Mouse (Mus musculus) c-Kit-positive CD71-negative TER-119-negative erythroid progenitor cells, embryonic 14.5 days (primary cell): ENCODE data around the gene Clec16a.

Experiments used
- DNase-seq: peaks from one replicate; pipeline ENCODE4 v3.0.0-alpha.2; 2013; ENCODE audit warnings: low read depth

Clec16a gene

DNA sequence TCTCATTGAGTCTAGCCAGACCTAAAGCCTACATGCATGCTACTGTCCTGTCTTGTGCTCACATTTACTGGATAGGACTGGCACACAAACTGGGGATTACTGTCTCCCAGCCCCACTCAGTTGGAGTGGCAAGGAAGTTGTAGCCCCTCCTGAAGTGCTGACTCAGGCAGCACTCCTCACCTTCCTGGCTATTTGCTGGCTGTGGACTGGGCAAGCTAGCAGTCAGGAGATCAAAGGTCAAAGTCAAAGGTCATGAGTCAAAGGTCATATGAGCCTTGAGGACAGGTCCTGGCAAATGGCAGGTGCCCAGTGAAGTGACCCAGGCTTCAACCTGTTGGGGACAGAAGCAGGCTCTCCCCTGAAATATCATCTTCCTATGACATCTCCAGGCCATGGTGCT, 99.1 kb downstream of the Clec16a start:
- DNase-seq = no peak

DNA sequence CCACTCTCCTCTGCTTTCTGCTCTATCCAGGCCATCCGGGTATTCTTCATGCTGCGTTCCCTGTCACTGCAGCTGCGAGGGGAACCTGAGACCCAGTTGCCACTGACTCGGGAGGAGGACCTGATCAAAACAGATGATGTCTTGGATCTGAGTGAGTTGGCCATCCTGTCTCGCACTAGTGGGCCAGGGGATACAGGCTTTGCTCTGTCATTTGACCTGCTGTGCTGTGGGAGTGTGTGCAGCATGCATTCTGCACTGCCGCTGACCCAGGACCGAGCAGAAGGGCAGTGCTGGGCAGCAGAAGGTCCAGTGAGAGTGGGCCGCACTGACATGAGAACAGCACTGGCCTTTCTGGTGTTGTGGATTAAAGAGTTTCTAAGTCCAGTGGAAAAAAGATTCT, 99.6 kb downstream of the Clec16a start:
- no peak for DNase-seq

DNA sequence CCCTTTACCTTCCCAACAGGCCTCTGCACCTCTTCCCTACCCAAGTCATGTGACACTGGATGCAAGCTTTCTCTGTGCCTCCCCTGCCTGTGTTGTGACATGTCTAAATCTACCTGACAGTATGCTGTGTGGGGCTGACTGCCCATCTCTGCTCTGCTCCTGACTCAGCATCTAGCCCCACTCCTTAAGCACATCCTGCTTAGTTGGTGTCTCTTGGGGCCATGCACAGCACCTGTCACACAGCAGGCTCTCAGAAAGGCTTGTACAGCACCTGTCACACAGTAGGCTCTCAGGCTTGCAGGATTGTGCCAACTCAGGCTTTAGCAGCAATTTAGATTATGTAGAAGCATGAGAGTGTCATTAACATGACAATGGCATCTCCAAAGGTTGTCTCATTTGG, 106.7 kb downstream of the Clec16a start:
- no peak for DNase-seq

- no peak for DNase-seq
Measured at GRCm38 (mm10) chr16:10652935-10653334, 107.8 kb downstream of the Clec16a start.

DNA sequence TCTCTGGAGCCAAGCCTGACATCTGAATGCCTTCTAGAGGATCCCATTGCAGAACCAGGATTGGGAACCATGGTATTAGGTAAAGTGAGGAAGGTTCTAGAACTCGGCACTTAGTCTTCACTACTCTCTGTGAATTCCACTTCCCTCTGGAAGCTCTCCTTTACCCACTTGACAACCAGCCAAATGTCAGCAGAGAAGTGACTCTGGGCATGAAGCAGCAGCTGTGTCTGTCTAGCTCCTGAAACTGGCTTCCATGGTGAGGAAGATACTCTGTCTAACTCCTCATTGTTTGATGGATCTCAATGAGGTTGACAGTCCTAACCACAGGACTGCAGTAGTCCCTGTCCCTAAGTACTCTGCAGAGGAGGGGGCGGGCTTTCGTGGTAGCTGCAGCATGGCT, 110.1 kb downstream of the Clec16a start:
- no peak for DNase-seq

GRCm38 (mm10) chr16:10655926-10656325, 110.8 kb downstream of the Clec16a start:
- no peak for DNase-seq

DNA sequence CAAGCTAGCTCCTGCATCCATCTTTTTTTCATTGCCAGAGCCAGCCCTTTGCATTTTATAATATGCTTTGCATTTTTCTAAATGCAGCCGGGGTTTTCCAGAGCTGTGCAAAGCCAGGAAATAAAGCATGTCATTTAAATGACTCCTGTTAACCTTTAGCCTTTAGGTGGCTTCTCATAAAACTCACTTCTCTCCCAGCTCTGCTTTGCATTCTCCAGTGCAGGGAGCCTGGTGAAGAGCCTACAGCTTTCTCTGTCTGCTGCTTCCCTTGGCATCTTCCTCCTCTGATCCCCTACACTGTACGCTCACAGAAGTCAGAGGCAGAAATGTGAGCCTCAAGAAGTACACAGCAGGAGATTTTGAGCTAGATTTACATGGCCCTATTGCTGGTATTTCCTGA, 111.3 kb downstream of the Clec16a start:
- DNase-seq = no peak

DNA sequence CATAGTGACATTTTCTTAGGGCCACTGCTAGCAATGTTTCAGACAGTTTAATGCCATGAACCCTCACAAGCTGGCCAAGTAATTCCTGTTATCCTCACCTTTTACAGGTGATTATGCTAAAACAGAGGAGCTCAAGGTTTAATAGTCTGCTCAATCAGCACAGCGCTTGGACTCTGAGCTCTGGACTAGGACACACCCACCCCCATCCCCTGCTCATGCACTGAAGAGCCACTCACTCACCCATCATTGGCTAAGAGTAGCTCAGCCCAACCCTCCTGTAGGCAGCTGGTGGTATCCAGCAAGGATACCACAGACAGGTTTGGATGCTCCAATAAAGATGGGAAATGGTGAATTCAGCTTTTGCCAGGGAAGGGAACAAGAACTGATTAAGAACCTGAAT, 111.8 kb downstream of the Clec16a start:
- no peak for DNase-seq

GRCm38 (mm10) chr16:10659211-10659610, 114.1 kb downstream of the Clec16a start:
- DNase-seq = no peak

DNA sequence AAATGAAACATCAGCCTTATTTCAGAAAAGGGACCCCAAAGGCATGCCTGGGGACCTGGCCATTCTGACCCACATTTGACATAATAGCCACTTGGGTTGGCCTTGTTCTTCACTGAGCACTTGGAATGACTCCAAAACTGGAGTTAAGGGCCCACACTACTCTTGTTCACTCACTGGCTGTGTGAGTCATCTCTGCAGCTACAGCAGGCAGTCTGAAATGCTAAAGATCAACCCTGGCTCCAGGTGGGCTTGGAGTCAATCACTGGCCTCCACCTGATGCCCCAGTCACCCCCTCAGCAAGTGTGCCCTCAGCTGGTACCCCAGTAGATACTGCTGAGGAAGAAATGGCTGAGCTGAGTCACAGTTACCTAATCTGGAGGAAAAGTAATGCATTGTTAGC, 115.4 kb downstream of the Clec16a start:
- no peak for DNase-seq

- DNase-seq = no peak
Measured at GRCm38 (mm10) chr16:10661385-10661784, 116.2 kb downstream of the Clec16a start.

- no peak for DNase-seq
Measured at GRCm38 (mm10) chr16:10663890-10664731, 119.0 kb downstream of the Clec16a start.

- DNase-seq = peak; percentile 43
Measured at GRCm38 (mm10) chr16:10664921-10665894, 120.1 kb downstream of the Clec16a start.

GRCm38 (mm10) chr16:10666766-10667165, 121.6 kb downstream of the Clec16a start:
- no peak for DNase-seq

- DNase-seq = no peak
Measured at GRCm38 (mm10) chr16:10668453-10668852, 123.3 kb downstream of the Clec16a start.

- DNase-seq = no peak
Measured at GRCm38 (mm10) chr16:10668991-10669703, 124.0 kb downstream of the Clec16a start.

DNA sequence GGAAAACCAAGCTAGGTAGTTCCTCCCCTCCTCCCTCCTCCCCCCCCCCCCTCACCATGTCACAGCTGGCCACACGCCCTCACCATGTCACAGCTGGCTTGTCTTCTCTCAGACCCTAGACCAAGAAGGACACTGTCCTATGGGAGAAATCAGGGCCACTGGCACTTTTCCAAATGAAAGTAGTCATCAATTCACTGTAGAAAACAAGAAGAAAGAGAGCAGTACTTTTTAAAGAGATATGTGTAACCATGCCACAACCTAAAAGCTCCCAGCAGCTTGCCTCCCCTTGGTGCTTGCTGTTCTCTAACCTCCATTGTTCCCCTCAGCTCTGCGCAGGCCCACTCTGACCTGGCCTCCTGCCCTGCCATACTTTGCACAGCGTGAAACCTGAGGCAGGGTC, 124.8 kb downstream of the Clec16a start:
- DNase-seq = no peak

DNA sequence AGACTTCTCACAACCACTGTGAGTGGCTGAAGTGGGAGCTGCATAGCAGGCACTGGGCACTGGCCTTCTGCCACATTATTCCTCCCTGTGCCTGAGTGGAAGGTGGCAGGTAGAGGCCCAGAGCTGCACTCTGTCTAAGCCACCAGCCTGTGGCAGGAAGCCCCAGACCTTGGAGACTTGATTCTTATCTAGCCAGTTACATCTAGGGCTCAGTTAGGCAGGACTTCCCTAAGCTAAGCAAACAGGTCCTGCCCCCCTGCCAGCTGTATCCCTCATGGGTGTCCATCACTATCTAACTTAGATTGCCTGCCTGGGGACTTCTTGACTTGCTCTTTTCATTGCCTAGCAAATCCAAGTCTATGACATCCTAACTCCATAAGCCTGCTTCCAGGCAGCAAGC, 127.4 kb downstream of the Clec16a start:
- no peak for DNase-seq

DNA sequence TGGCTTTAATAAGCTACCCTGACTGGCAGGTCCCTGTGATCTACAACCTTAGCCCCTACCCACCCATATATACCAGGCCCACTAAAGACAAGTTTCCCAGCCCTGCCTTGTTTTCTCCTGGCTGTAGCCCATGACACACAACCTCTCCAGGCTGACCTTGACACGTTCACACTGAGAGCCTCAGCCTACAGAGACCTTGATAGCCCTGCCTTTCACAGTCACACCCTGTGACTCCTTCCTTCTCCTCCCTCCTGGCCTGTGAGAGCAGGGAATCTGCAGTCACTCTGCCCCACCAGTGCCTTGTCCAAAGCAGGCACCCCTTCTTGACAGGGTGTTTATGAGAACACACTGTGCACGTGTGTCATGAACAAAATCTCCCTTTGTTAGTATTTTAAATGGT, 128.9 kb downstream of the Clec16a start:
- no peak for DNase-seq

GRCm38 (mm10) chr16:10674957-10675356, 129.8 kb downstream of the Clec16a start:
- no peak for DNase-seq

GRCm38 (mm10) chr16:10675612-10676011, 130.5 kb downstream of the Clec16a start:
- no peak for DNase-seq

GRCm38 (mm10) chr16:10676461-10677066, 131.4 kb downstream of the Clec16a start:
- DNase-seq = peak; percentile 34
